Mouse (Mus musculus) CH12.LX (cell line): ENCODE data around the gene Sema4a. TPM values are rescaled to one million over a fixed set of nuclear protein-coding genes. Genes with fewer than 3 reads are reported as not detected.

Experiments used
- DNase-seq: peaks from one replicate; pipeline ENCODE4 v3.0.0-alpha.2; 2013; ENCODE audit errors: extremely low read depth
- H3K27ac ChIP-seq: 2 replicates; pipeline ENCODE4 v1.5.1; 2012; ENCODE audit warnings: low read depth, mild to moderate bottlenecking, control low read depth, moderate library complexity; ENCODE audit not compliant: insufficient read depth
- H3K27me3 ChIP-seq: replicated peaks from 2 replicates; pipeline ENCODE3; 2012; ENCODE audit warnings: inconsistent platforms
- H3K36me3 ChIP-seq, 2 experiments: replicated peaks in 1 of 2; 2 replicates each; pipeline versions ENCODE3 to v1.6.1; 2012; ENCODE audit warnings: inconsistent platforms in 1 of 2, low read length in 1 of 2, mild to moderate bottlenecking in 1 of 2, mixed read lengths in 1 of 2, moderate library complexity in 1 of 2; ENCODE audit not compliant: control insufficient read depth in 1 of 2, insufficient read depth in 1 of 2
- H3K4me1 ChIP-seq, 2 experiments: 2 replicates each; pipeline ENCODE4 v1.6.1; 2012; ENCODE audit warnings: inconsistent platforms in 1 of 2, moderate library complexity in 1 of 2; ENCODE audit not compliant: insufficient read depth in 2 of 2, control insufficient read depth in 1 of 2
- H3K4me2 ChIP-seq: 2 replicates; pipeline ENCODE4 v1.6.1; 2012; ENCODE audit warnings: low read depth, mild to moderate bottlenecking, control low read depth; ENCODE audit not compliant: poor library complexity, insufficient read depth, severe bottlenecking
- H3K4me3 ChIP-seq, 3 experiments: fragments of 150-350 bp in 1 of 3; sonication (generic) in 1 of 3; replicated peaks in 1 of 3; 2 replicates each; pipeline versions ENCODE3 to v1.5.1; 2011 to 2012; ENCODE audit warnings: low read depth in 2 of 3, low read length in 2 of 3, mild to moderate bottlenecking in 2 of 3, moderate library complexity in 2 of 3, control low read depth in 1 of 3, improper control_type of control experiment in 1 of 3, inconsistent platforms in 1 of 3, mixed read lengths in 1 of 3; ENCODE audit not compliant: poor library complexity in 1 of 3
- H3K79me2 ChIP-seq: replicated peaks from 2 replicates; pipeline ENCODE4 v1.6.1; 2012; ENCODE audit warnings: mild to moderate bottlenecking, moderate library complexity; ENCODE audit not compliant: control insufficient read depth, poor library complexity, insufficient read depth, severe bottlenecking; ENCODE audit errors: extremely low read depth
- H3K9ac ChIP-seq: 2 replicates; pipeline ENCODE4 v1.6.1; 2012; ENCODE audit warnings: low read depth, mild to moderate bottlenecking, control low read depth, moderate library complexity; ENCODE audit not compliant: insufficient read depth
- H3K9me3 ChIP-seq: replicated peaks from 2 replicates; pipeline ENCODE3; 2012; ENCODE audit warnings: low read length, inconsistent platforms, mixed read lengths
- CHD1 ChIP-seq: IDR thresholded peaks from 2 replicates; pipeline ENCODE4 v1.6.1; 2012; ENCODE audit warnings: low read depth, low read length, improper control_type of control experiment, inconsistent platforms
- CHD2 ChIP-seq: IDR thresholded peaks from 2 replicates; pipeline ENCODE4 v1.6.1; 2011; ENCODE audit warnings: low read length, improper control_type of control experiment
- CTCF ChIP-seq, 2 experiments: IDR thresholded peaks in 1 of 2; conservative IDR thresholded peaks in 1 of 2; 2 replicates each; pipeline ENCODE4 v1.5.1; 2011 to 2012; ENCODE audit warnings: low read depth in 2 of 2, low read length in 2 of 2, improper control_type of control experiment in 1 of 2, inconsistent platforms in 1 of 2, mild to moderate bottlenecking in 1 of 2, moderate library complexity in 1 of 2
- E2F4 ChIP-seq: IDR thresholded peaks from 2 replicates; pipeline ENCODE4 v1.6.1; 2011; ENCODE audit warnings: low read depth, low read length, improper control_type of control experiment; ENCODE audit not compliant: insufficient replicate concordance
- ELF1 ChIP-seq: IDR thresholded peaks from 2 replicates; pipeline ENCODE4 v1.6.1; 2014; ENCODE audit warnings: low read depth, mild to moderate bottlenecking, inconsistent platforms, low read length, improper control_type of control experiment
- EP300 ChIP-seq: IDR thresholded peaks from 2 replicates; pipeline ENCODE4 v1.6.1; 2011; ENCODE audit warnings: low read length, improper control_type of control experiment
- GABPA ChIP-seq: IDR thresholded peaks from 2 replicates; pipeline ENCODE4 v1.6.1; 2012; ENCODE audit warnings: low read depth, low read length, improper control_type of control experiment, inconsistent platforms; ENCODE audit not compliant: insufficient replicate concordance
- IRF4 ChIP-seq: IDR thresholded peaks from 2 replicates; pipeline ENCODE4 v1.6.1; 2014; ENCODE audit warnings: low read depth, mild to moderate bottlenecking, inconsistent platforms, low read length, improper control_type of control experiment
- JUN ChIP-seq: IDR thresholded peaks from 2 replicates; pipeline ENCODE4 v1.6.1; 2011; ENCODE audit warnings: low read depth, mild to moderate bottlenecking, low read length, improper control_type of control experiment, moderate library complexity; ENCODE audit not compliant: insufficient read depth
- JUND ChIP-seq: conservative IDR thresholded peaks from 2 replicates; pipeline ENCODE4 v1.6.1; 2011; ENCODE audit warnings: low read depth, low read length, improper control_type of control experiment
- KAT2A ChIP-seq: IDR thresholded peaks from 2 replicates; pipeline ENCODE4 v1.6.1; 2012; ENCODE audit warnings: low read length, improper control_type of control experiment, inconsistent platforms; ENCODE audit not compliant: insufficient replicate concordance
- MAX ChIP-seq: IDR thresholded peaks from 2 replicates; pipeline ENCODE4 v1.6.1; 2011; ENCODE audit warnings: low read length, improper control_type of control experiment
- MAZ ChIP-seq: IDR thresholded peaks from 2 replicates; pipeline ENCODE4 v1.6.1; 2012; ENCODE audit warnings: low read depth, mild to moderate bottlenecking, inconsistent platforms, low read length, improper control_type of control experiment, moderate library complexity
- MEF2A ChIP-seq: IDR thresholded peaks from 2 replicates; pipeline ENCODE4 v1.6.1; 2014; ENCODE audit warnings: low read depth, mild to moderate bottlenecking, inconsistent platforms, low read length, improper control_type of control experiment, borderline replicate concordance
- MYC ChIP-seq: IDR thresholded peaks from 2 replicates; pipeline ENCODE4 v1.6.1; 2011; ENCODE audit warnings: low read depth, mild to moderate bottlenecking, improper control_type of control experiment, low read length
- NELFE ChIP-seq: IDR thresholded peaks from 2 replicates; pipeline ENCODE4 v1.6.1; 2011; ENCODE audit warnings: low read depth, low read length, improper control_type of control experiment
- NRF1 ChIP-seq: IDR thresholded peaks from 2 replicates; pipeline ENCODE4 v1.6.1; 2014; ENCODE audit warnings: low read depth, mild to moderate bottlenecking, inconsistent platforms, low read length, improper control_type of control experiment, moderate library complexity
- POLR2A ChIP-seq: IDR thresholded peaks from 2 replicates; pipeline ENCODE4 v1.6.1; 2011; ENCODE audit warnings: low read depth, mild to moderate bottlenecking, improper control_type of control experiment, low read length
- RAD21 ChIP-seq: IDR thresholded peaks from 2 replicates; pipeline ENCODE4 v1.6.1; 2011; ENCODE audit warnings: low read depth, mild to moderate bottlenecking, low read length, improper control_type of control experiment, moderate library complexity
- RCOR1 ChIP-seq: conservative IDR thresholded peaks from 2 replicates; pipeline ENCODE4 v1.6.1; 2012; ENCODE audit warnings: low read depth, mild to moderate bottlenecking, inconsistent platforms, low read length, improper control_type of control experiment
- SMC3 ChIP-seq: IDR thresholded peaks from 2 replicates; pipeline ENCODE4 v1.6.1; 2011; ENCODE audit warnings: low read depth, low read length, improper control_type of control experiment
- TCF12 ChIP-seq: IDR thresholded peaks from 2 replicates; pipeline ENCODE4 v1.6.1; 2014; ENCODE audit warnings: low read depth, mild to moderate bottlenecking, inconsistent platforms, low read length, improper control_type of control experiment
- UBTF ChIP-seq: IDR thresholded peaks from 2 replicates; pipeline ENCODE4 v1.6.1; 2012; ENCODE audit warnings: low read depth, mild to moderate bottlenecking, inconsistent platforms, low read length, improper control_type of control experiment, moderate library complexity
- USF1 ChIP-seq: IDR thresholded peaks from 2 replicates; pipeline ENCODE4 v1.6.1; 2014; ENCODE audit warnings: low read depth, mild to moderate bottlenecking, inconsistent platforms, low read length, improper control_type of control experiment
- USF2 ChIP-seq: conservative IDR thresholded peaks from 2 replicates; pipeline ENCODE4 v1.6.1; 2011; ENCODE audit warnings: low read depth, low read length, improper control_type of control experiment
- ZC3H11A ChIP-seq: IDR thresholded peaks from 2 replicates; pipeline ENCODE4 v1.6.1; 2012; ENCODE audit warnings: low read depth, mild to moderate bottlenecking, inconsistent platforms, low read length, improper control_type of control experiment
- ZKSCAN1 ChIP-seq: IDR thresholded peaks from 2 replicates; pipeline ENCODE4 v1.6.1; 2012; ENCODE audit warnings: low read depth, inconsistent platforms, low read length, improper control_type of control experiment, borderline replicate concordance
- ZNF384 ChIP-seq: IDR thresholded peaks from 2 replicates; pipeline ENCODE4 v1.6.1; 2012; ENCODE audit warnings: low read depth, low read length, improper control_type of control experiment, inconsistent platforms
- dilution Hi-C: fragments of 300-500 bp; cut with MboI; formaldehyde crosslinking; loops from 2 replicates; pipeline ENCODE4 v1.14.3; 2020; ENCODE audit warnings: low sequenced_read_pairs; ENCODE audit not compliant: extremely low pct_unique_long_range_greater_than_20kb, extremely low pct_ligation_motif_present
- in situ Hi-C: fragments of 300-500 bp; cut with MboI; formaldehyde crosslinking; loops from 3 replicates; pipeline ENCODE4 v1.14.3; 2019; ENCODE audit warnings: low sequenced_read_pairs, low pct_ligation_motif_present, low pct_unique_long_range_greater_than_20kb, mixed read lengths
- polyA plus RNA-seq: library from polyadenylated mRNA; unstranded; fragments of >175 nt; gene quantifications from 2 replicates; pipeline ENCODE4 v1.2.1, GENCODE M21; 2012; ENCODE audit warnings: low read depth; ENCODE audit not compliant: insufficient read length
- total RNA-seq, 2 experiments: library from RNA; depleted of rRNA; stranded (reverse); fragments of 300-350 nt in 1 of 2; fragments of >200 nt in 1 of 2; gene quantifications; 2 replicates each; pipeline ENCODE4 v1.2.3; 2012 to 2014

The Sema4a gene
- total and polyA plus RNA-seq, 3 experiments, result 3.5 to 7.1 (median 4.7) TPM

DNA sequence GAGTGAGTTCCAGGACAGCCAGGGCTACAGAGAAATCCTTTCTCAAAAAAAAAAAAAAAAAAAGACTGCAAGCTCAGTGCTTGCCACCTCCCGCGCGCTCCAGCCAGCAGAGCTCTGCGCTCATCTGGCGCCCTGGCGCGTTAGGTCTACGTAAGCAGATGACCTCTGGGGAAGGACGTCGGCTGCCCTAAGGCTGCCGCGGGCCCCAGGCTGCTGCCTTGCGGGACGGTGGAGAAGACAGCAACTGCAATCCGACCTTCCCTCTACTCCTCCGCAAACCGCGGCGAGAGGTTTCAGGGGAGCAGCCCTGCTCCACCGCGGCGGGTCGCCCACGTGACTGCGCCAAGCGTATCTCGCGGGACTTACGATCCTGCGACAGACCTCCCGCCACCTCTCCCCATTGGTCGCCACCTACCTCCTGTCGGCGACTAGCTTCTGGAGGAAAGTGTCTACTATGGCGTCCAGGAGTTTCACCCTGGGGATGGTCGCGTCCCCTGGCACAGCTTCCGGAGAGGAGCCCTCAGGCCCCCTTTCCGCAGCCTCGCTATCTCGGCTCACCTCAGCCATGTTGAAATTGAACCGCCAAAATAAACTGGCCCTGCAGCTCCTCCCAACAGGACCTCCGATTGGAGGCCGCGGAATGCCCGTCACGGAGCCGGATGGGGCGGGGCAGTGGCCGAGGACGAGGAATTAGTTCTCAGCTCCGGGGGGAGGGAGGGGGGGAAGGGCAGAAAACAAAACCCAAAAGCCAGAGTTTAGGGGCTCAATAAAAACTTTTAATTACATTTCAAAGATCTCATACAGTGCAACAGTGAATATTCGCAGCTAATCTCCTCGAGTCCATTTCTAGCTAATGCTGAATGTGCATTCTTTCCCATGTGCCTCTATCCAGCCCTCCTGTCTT lies 51.0 kb downstream of the Sema4a start, which contains the start of gene Pmf1 (continued):
- TF ChIP-seq NELFE, result peak; percentile 88; the same call in 1 of the 2 replicates
- peak; percentile 84; the same call in 1 of the 2 replicates for TF ChIP-seq MAZ
- peak; percentile 97 for TF ChIP-seq POLR2A
- no peak for TF ChIP-seq ZKSCAN1
- peak; percentile 83 for TF ChIP-seq ZNF384
- no peak for TF ChIP-seq JUND
- TF ChIP-seq IRF4, result no peak; the same call in none of the 2 replicates
- TF ChIP-seq SMC3, result no peak
- no peak for TF ChIP-seq ZC3H11A
- TF ChIP-seq CHD2, result peak; percentile 98
- no peak for TF ChIP-seq EP300
- peak; percentile 79 for TF ChIP-seq TCF12
- TF ChIP-seq USF2, result peak; percentile 89
- peak; percentile 95 for TF ChIP-seq USF1
- TF ChIP-seq UBTF, result peak; percentile 54
- no peak for TF ChIP-seq RCOR1
- TF ChIP-seq ELF1, result peak; percentile 50
- no peak for TF ChIP-seq CTCF (conservative IDR thresholded peaks at IDR 0.05 in 1 of 2, IDR thresholded peaks at IDR 0.05 in 1 of 2; ENCODE audit: low read depth in 2 of 2, low read length in 2 of 2)
- peak; percentile 55; the same call in 1 of the 2 replicates for TF ChIP-seq KAT2A

GRCm38 (mm10) chr3:88408953-88409352 lies 52.0 kb downstream of the Sema4a start:
- Histone ChIP-seq H3K79me2 (peaks cover 22% of the 10 kb centered on the region; the same call in 1 of the 2 replicates), H3K4me2 (peak overlapping the region; percentile 45), H3K4me1 (peaks cover 8 to 42% of the 10 kb centered on the region in 2 experiments), H3K27ac (no peak overlapping the region), H3K36me3 (peaks cover 17 to 54% of the 10 kb centered on the region in 2 experiments), H3K9me3 (no peaks in the 10 kb centered on the region), H3K4me3 (peak overlapping the region; percentile 60 to 92 (median 77)), H3K9ac (peak overlapping the region; percentile 65), H3K27me3 (no peaks in the 10 kb centered on the region)
- TF ChIP-seq MYC (no peak), JUN (no peak), IRF4 (no peak), RAD21 (no peak), CHD1 (no peak), E2F4 (no peak), GABPA (no peak), MAX (no peak), NRF1 (no peak), CTCF (conservative IDR thresholded peaks at IDR 0.05 in 1 of 2, IDR thresholded peaks at IDR 0.05 in 1 of 2; ENCODE audit: low read depth in 2 of 2, low read length in 2 of 2) (no peak), TCF12 (no peak), USF2 (no peak), MEF2A (no peak)
- DNase-seq, result no peak
- in situ Hi-C loops (loop anchor here (5.0 kb wide), 2 partner anchors 53 to 113 kb away; partner anchors contain the start of gene Sema4a), dilution Hi-C loops (no loop called here)
